Comparison of ENCODE assay signal across 21 mouse cellular contexts in genomic region chr16:75962021-75962420, GRCm38 (mm10).
A peak's percentile ranks its signal among the peaks of the same experiment; 100 is the strongest.
DNase-seq lines count a peak whose midpoint lies in the region; ATAC-seq lines count a peak whose summit lies in the region.
"Had no signal": no experiment of that assay in that cellular context is flagged by ENCODE, and none has a peak within 500 bp of the region (broad histone marks: within the 10 kb centered on the region; RNA-seq: fewer than 3 reads in every experiment).

No protein-coding gene starts in this region.

- no peaks in the 10 kb centered on the region for H3K36me3 ChIP-seq in kidney, embryonic 16.5 days (ENCODE audit: insufficient read depth, low read length)
- no peaks in the 10 kb centered on the region for H3K36me3 ChIP-seq in intestine, embryonic 16.5 days (ENCODE audit: control insufficient read depth, insufficient read depth, low read length)
- no peaks in the 10 kb centered on the region for H3K36me3 ChIP-seq in lung, embryonic 16.5 days (ENCODE audit: control insufficient read depth, insufficient read depth, low read length)
- H3K36me3 ChIP-seq: embryonic facial prominence, embryonic 10.5 days; forebrain, embryonic 15.5 days; heart, embryonic 15.5 days; hindbrain, embryonic 13.5 days; kidney, embryonic 15.5 days; limb, embryonic 10.5 days; midbrain, embryonic 12.5 days had no signal

- 0 out of 2 replicates have a peak, but pooled peaks have one; percentile 42 for ATAC-seq in kidney, embryonic 16.5 days (ENCODE audit: low FRiP score, low TSS enrichment)
- 0 out of 2 replicates have a peak, but pooled peaks have one; percentile 46 for ATAC-seq in intestine, embryonic 16.5 days
- peak; percentile 84; the same call in 1 of the 2 replicates for ATAC-seq in lung, embryonic 16.5 days (ENCODE audit: low read depth)
- ATAC-seq: CD4-positive, CD25-positive, alpha-beta regulatory T cell, adult 4 months; forebrain, embryonic 15.5 days had no signal

- no peak overlapping the region for H3K4me3 ChIP-seq in kidney, embryonic 16.5 days (ENCODE audit: low read length)
- H3K4me3 ChIP-seq in intestine, embryonic 16.5 days (ENCODE audit: low read length) = no peak overlapping the region
- H3K4me3 ChIP-seq in lung, embryonic 16.5 days (ENCODE audit: low read length) = no peak overlapping the region
- H3K4me3 ChIP-seq: embryonic facial prominence, embryonic 10.5 days; forebrain, embryonic 15.5 days; heart, embryonic 15.5 days; hindbrain, embryonic 13.5 days; kidney, embryonic 15.5 days; limb, embryonic 10.5 days; midbrain, embryonic 12.5 days had no signal

- no peaks in the 10 kb centered on the region for H3K27me3 ChIP-seq in kidney, embryonic 16.5 days (ENCODE audit: insufficient read depth, low read length)
- no peaks in the 10 kb centered on the region for H3K27me3 ChIP-seq in intestine, embryonic 16.5 days (replicated peaks; ENCODE audit: control insufficient read depth, insufficient read depth, low read length)
- H3K27me3 ChIP-seq in lung, embryonic 16.5 days (ENCODE audit: control insufficient read depth, insufficient read depth, low read depth, low read length) = no peaks in the 10 kb centered on the region
- H3K27me3 ChIP-seq: forebrain, embryonic 15.5 days; heart, embryonic 15.5 days; hindbrain, embryonic 13.5 days; kidney, embryonic 15.5 days; midbrain, embryonic 12.5 days had no signal

- whole genome bisulfite sequencing in kidney, embryonic 16.5 days = 37% methylated on average over 8 of the region's 8 CpGs
- 29% methylated on average over 8 of the region's 8 CpGs for WGBS in intestine, embryonic 16.5 days
- WGBS in lung, embryonic 16.5 days = 34% methylated on average over 8 of the region's 8 CpGs

- H3K4me1 ChIP-seq in kidney, embryonic 16.5 days (ENCODE audit: insufficient read depth, low read length) = no peaks in the 10 kb centered on the region
- no peaks in the 10 kb centered on the region for H3K4me1 ChIP-seq in intestine, embryonic 16.5 days (ENCODE audit: control insufficient read depth, insufficient read depth, low read length)
- H3K4me1 ChIP-seq in lung, embryonic 16.5 days (replicated peaks; ENCODE audit: control insufficient read depth, insufficient read depth, low read length) = no peaks in the 10 kb centered on the region
- H3K4me1 ChIP-seq: embryonic facial prominence, embryonic 10.5 days; forebrain, embryonic 15.5 days; heart, embryonic 15.5 days; hindbrain, embryonic 13.5 days; kidney, embryonic 15.5 days; limb, embryonic 10.5 days; midbrain, embryonic 12.5 days had no signal

- no peak overlapping the region for H3K4me2 ChIP-seq in kidney, embryonic 16.5 days (replicated peaks; ENCODE audit: low read depth, low read length)
- no peak overlapping the region for H3K4me2 ChIP-seq in intestine, embryonic 16.5 days (ENCODE audit: low read depth, low read length)
- no peak overlapping the region for H3K4me2 ChIP-seq in lung, embryonic 16.5 days (ENCODE audit: low read depth, low read length)
- H3K4me2 ChIP-seq: forebrain, embryonic 15.5 days; heart, embryonic 15.5 days; hindbrain, embryonic 13.5 days; kidney, embryonic 15.5 days; midbrain, embryonic 12.5 days had no signal

- H3K9me3 ChIP-seq in kidney, embryonic 16.5 days (ENCODE audit: low read length) = peaks cover 3% of the 10 kb centered on the region; the same call in 1 of the 2 replicates
- no peaks in the 10 kb centered on the region for H3K9me3 ChIP-seq in intestine, embryonic 16.5 days (ENCODE audit: control insufficient read depth, low read length)
- no peaks in the 10 kb centered on the region for H3K9me3 ChIP-seq in lung, embryonic 16.5 days (ENCODE audit: control insufficient read depth, low read length)
- H3K9me3 ChIP-seq: embryonic facial prominence, embryonic 10.5 days; forebrain, embryonic 15.5 days; heart, embryonic 15.5 days; hindbrain, embryonic 13.5 days; kidney, embryonic 15.5 days; limb, embryonic 10.5 days; midbrain, embryonic 12.5 days had no signal

- no peak for DNase-seq in kidney, postnatal 4 days
- DNase-seq in lung, postnatal 4 days = peak; percentile 19 to 48
- DNase-seq in urinary bladder, postnatal 36 days (ENCODE audit: low spot score in 2 of 2) = no peak
- no peak for DNase-seq in layer of hippocampus, postnatal 25 days (ENCODE audit: extremely low spot score in 1 of 2, low spot score in 1 of 2)
- DNase-seq in right cerebral cortex, postnatal 25 days = no peak
- DNase-seq: cerebellum, adult 8-10 months; heart, postnatal 36 days; liver; liver, postnatal 0 days; thymus, postnatal 14 days had no signal

- no peak overlapping the region for H3K9ac ChIP-seq in kidney, embryonic 16.5 days (replicated peaks; ENCODE audit: low read length)
- no peak overlapping the region for H3K9ac ChIP-seq in intestine, embryonic 16.5 days (ENCODE audit: low read depth, low read length)
- no peak overlapping the region for H3K9ac ChIP-seq in lung, embryonic 16.5 days (ENCODE audit: low read length)
- H3K9ac ChIP-seq: forebrain, embryonic 15.5 days; heart, embryonic 15.5 days; hindbrain, embryonic 13.5 days; kidney, embryonic 15.5 days; liver, postnatal 0 days; midbrain, embryonic 12.5 days had no signal

- no peak overlapping the region for H3K27ac ChIP-seq in kidney, embryonic 16.5 days (ENCODE audit: low read length)
- no peak overlapping the region for H3K27ac ChIP-seq in intestine, embryonic 16.5 days (ENCODE audit: low read length)
- H3K27ac ChIP-seq in lung, embryonic 16.5 days (ENCODE audit: low read length) = no peak overlapping the region
- H3K27ac ChIP-seq: embryonic facial prominence, embryonic 10.5 days; forebrain, embryonic 15.5 days; heart, embryonic 15.5 days; hindbrain, embryonic 13.5 days; kidney, embryonic 15.5 days; limb, embryonic 10.5 days; midbrain, embryonic 12.5 days had no signal

Comparison
In these comparisons a context has a peak if more than half of its experiments do, and no peak if none do; other contexts are left out.
1. DNase-seq: peak in lung, postnatal 4 days (2 of 2); none in kidney, postnatal 4 days (0 of 2), urinary bladder, postnatal 36 days (0 of 2), layer of hippocampus, postnatal 25 days (0 of 2) and right cerebral cortex, postnatal 25 days (single experiment).
2. Peak in every context shown above with its lines, with median percentiles within 50 percentile points of each other: ATAC-seq.